Mouse (Mus musculus) myocyte (in vitro differentiated cells): ENCODE measurements around the gene Enpp7. TPM values are rescaled to one million over a fixed set of nuclear protein-coding genes. Genes with fewer than 3 reads are reported as not detected.
A peak's percentile ranks its signal among the peaks of the same experiment; 100 is the strongest.

Experiments used
- H3K27me3 ChIP-seq: one replicate; pipeline ENCODE4 v1.6.1; 2011; ENCODE audit not compliant: control insufficient read depth, insufficient read depth, insufficient read length
- H3K36me3 ChIP-seq: one replicate; pipeline ENCODE4 v1.6.1; 2011; ENCODE audit not compliant: control insufficient read depth, insufficient read depth
- H3K4me2 ChIP-seq: one replicate; pipeline ENCODE4 v1.6.1; 2011; ENCODE audit warnings: low read depth, control low read depth
- H3K4me3 ChIP-seq: one replicate; pipeline ENCODE4 v1.5.1; 2011; ENCODE audit warnings: mild to moderate bottlenecking, control low read depth, moderate library complexity
- H3K79me2 ChIP-seq: one replicate; pipeline ENCODE4 v1.6.1; 2011; ENCODE audit not compliant: control insufficient read depth, insufficient read depth
- H3ac ChIP-seq: one replicate; pipeline ENCODE4 v1.6.1; 2011; ENCODE audit not compliant: control insufficient read depth, insufficient read length
- CEBPB ChIP-seq: IDR thresholded peaks from 2 replicates; pipeline ENCODE4 v1.6.1; 2011; ENCODE audit warnings: mild to moderate bottlenecking, moderate library complexity; ENCODE audit not compliant: poor library complexity, insufficient read depth, severe bottlenecking
- E2F4 ChIP-seq: IDR thresholded peaks from one replicate; pipeline ENCODE4 v1.6.1; 2011; ENCODE audit warnings: mild to moderate bottlenecking, control low read depth, moderate library complexity; ENCODE audit not compliant: insufficient read depth
- MAX ChIP-seq: IDR thresholded peaks from one replicate; pipeline ENCODE4 v1.6.1; 2011; ENCODE audit warnings: low read depth, mild to moderate bottlenecking, control low read depth
- MYOD1 ChIP-seq, 3 experiments: IDR thresholded peaks; one replicate each; pipeline ENCODE4 v1.6.1; 2011; ENCODE audit warnings: control low read depth in 2 of 3, low read depth in 2 of 3, mild to moderate bottlenecking in 2 of 3, moderate library complexity in 1 of 3; ENCODE audit not compliant: insufficient read length in 2 of 3, control insufficient read depth in 1 of 3
- MYOG ChIP-seq, 3 experiments: IDR thresholded peaks; one replicate each; pipeline ENCODE4 v1.6.1; 2011; ENCODE audit warnings: control low read depth in 2 of 3, low read depth in 2 of 3, mild to moderate bottlenecking in 2 of 3; ENCODE audit not compliant: insufficient read length in 2 of 3, control insufficient read depth in 1 of 3, insufficient read depth in 1 of 3
- POLR2A ChIP-seq: IDR thresholded peaks from one replicate; pipeline ENCODE4 v1.6.1; 2011; ENCODE audit warnings: low read depth, mild to moderate bottlenecking, control low read depth, moderate library complexity; ENCODE audit not compliant: insufficient read length
- POLR2AphosphoS2 ChIP-seq: IDR thresholded peaks from one replicate; pipeline ENCODE4 v1.6.1; 2011; ENCODE audit warnings: low read depth, control low read depth; ENCODE audit not compliant: insufficient read length
- REST ChIP-seq: IDR thresholded peaks from one replicate; pipeline ENCODE4 v1.6.1; 2011; ENCODE audit warnings: mild to moderate bottlenecking, control low read depth, moderate library complexity; ENCODE audit not compliant: insufficient read depth, insufficient read length
- SRF ChIP-seq: IDR thresholded peaks from one replicate; pipeline ENCODE4 v1.6.1; 2011; ENCODE audit warnings: low read depth; ENCODE audit not compliant: control insufficient read depth, insufficient read length
- TCF12 ChIP-seq: IDR thresholded peaks from one replicate; pipeline ENCODE4 v1.6.1; 2011; ENCODE audit warnings: mild to moderate bottlenecking, control low read depth; ENCODE audit not compliant: poor library complexity, insufficient read depth, severe bottlenecking
- TCF3 ChIP-seq: IDR thresholded peaks from one replicate; pipeline ENCODE4 v1.6.1; 2011; ENCODE audit warnings: low read depth, control low read depth; ENCODE audit not compliant: insufficient read length
- USF1 ChIP-seq: IDR thresholded peaks from one replicate; pipeline ENCODE4 v1.6.1; 2011; ENCODE audit warnings: low read depth, mild to moderate bottlenecking, control low read depth, moderate library complexity
- polyA plus RNA-seq: library from polyadenylated mRNA; unstranded; fragments of >200 nt; fragmentation: generic; extraction: Trizol; gene quantifications from one replicate; pipeline ENCODE4 v1.2.1, GENCODE M21; 2012; ENCODE audit warnings: missing spikeins

The Enpp7 gene
- polyA plus RNA-seq, 1 experiment, result not detected

DNA sequence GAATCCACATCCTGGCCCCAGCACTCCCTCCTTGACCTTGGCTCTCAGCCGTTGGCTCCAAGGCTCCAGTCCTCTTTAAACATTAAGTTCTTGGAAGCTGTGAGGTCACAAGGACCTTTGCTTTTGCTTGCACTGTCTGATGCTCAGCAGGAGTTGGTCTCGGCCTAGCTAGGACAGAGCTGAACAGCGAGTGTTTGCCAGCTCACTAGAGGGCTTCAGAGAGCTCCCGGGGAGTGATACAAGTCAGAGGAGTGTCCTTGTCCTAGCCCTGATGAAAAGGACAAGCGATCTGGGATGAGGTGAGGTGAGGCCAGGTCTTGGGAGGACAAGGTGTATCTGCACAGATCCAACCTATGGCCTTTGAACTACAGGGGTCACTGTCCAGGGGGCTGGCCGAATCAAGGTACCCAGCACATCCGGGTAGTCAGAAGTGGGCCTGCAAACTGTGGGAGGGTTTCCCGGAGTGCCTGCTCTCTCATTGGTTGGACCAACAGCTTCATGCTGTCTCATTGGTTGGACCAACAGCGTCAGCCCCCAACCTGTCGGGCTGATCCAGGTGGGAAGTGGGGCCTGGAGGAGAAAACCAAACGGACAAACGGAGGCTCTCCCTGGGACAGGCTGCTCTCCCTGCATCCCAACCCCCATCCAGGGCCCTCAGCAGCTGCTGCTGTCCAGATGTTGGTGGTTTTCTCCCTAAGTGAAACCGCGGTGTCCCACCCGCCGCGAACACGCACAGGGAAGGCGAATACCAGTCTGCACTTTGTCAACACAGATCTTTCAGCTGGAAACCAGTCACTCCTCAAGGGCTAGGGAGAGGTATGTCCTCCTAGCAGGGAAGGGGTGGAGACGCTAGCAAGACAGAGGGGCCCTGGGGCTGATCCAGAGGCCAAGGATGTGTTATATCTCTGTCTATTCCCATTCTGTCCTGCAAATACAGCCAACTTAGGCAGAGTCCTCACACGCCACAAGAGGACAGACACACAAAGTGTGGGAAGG is 19.8 kb downstream of the Enpp7 start:
- H3K27me3 ChIP-seq, result no peaks in the 10 kb centered on the region
- no peak overlapping the region for H3K4me3 ChIP-seq
- no peaks in the 10 kb centered on the region for H3K79me2 ChIP-seq
- no peak overlapping the region for H3ac ChIP-seq
- no peaks in the 10 kb centered on the region for H3K36me3 ChIP-seq
- no peak overlapping the region for H3K4me2 ChIP-seq
- no peak for TF ChIP-seq MYOD1 (IDR thresholded peaks at IDR 0.05; ENCODE audit: control insufficient read depth in 1 of 3, insufficient read length in 2 of 3, low read depth in 2 of 3)
- TF ChIP-seq CEBPB, result no peak
- TF ChIP-seq SRF, result no peak
- TF ChIP-seq REST, result no peak
- TF ChIP-seq MYOG (IDR thresholded peaks at IDR 0.05; ENCODE audit: control insufficient read depth in 1 of 3, insufficient read depth in 1 of 3, insufficient read length in 2 of 3, low read depth in 2 of 3), result no peak
- no peak for TF ChIP-seq MAX
- no peak for TF ChIP-seq USF1
- TF ChIP-seq E2F4, result no peak
- no peak for TF ChIP-seq POLR2AphosphoS2
- no peak for TF ChIP-seq TCF12
- TF ChIP-seq POLR2A, result no peak
- TF ChIP-seq TCF3, result no peak

DNA sequence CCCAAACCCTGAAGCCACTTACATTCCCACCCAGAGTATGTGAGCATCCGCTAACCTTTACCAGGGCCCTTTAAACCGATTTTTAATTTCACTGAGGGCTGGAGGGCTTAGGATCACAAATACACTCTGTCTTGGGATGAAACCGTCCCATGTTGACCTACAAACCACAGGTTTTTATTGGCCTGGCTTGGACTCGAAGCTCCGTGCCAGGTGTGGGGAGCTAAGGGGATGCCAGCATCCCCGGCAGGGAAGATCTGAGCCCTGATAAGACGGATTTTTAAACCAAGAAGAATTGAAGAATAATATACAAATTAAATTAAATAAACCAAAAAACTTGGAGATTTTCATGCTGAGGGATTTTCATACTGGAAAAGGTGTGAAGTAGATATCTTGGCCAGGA is 26.5 kb downstream of the Enpp7 start:
- Histone ChIP-seq H3K79me2 (no peaks in the 10 kb centered on the region), H3ac (no peak overlapping the region), H3K4me3 (no peak overlapping the region), H3K4me2 (no peak overlapping the region), H3K27me3 (no peaks in the 10 kb centered on the region), H3K36me3 (no peaks in the 10 kb centered on the region)
- TF ChIP-seq MAX, result no peak
- TF ChIP-seq TCF12, result no peak
- no peak for TF ChIP-seq MYOD1 (IDR thresholded peaks at IDR 0.05; ENCODE audit: control insufficient read depth in 1 of 3, insufficient read length in 2 of 3, low read depth in 2 of 3)
- TF ChIP-seq E2F4, result no peak
- no peak for TF ChIP-seq USF1
- TF ChIP-seq POLR2A, result no peak
- TF ChIP-seq POLR2AphosphoS2, result no peak
- TF ChIP-seq MYOG (IDR thresholded peaks at IDR 0.05; ENCODE audit: control insufficient read depth in 1 of 3, insufficient read depth in 1 of 3, insufficient read length in 2 of 3, low read depth in 2 of 3), result no peak
- TF ChIP-seq TCF3, result no peak
- TF ChIP-seq SRF, result no peak
- TF ChIP-seq CEBPB, result no peak
- TF ChIP-seq REST, result no peak

DNA sequence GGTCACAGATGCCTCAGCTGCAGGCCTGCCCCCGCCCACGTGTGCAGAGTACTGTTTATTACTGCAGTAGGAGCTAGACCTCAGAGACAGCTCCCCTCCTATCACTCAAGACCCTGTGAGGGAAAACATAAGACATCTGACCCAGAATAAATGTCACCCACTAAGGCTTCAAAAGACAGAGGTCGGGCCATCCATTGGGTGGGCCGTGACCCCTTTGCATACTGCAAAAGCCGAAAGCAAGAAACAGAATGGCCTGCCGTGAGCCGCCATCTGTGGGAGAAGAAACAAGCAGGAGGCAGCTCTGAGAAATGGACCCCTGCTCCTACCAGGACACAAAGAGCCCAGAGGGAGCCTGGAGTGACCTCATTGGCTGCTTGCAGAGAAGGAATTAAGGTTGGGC is 29.5 kb downstream of the Enpp7 start:
- H3ac ChIP-seq, result no peak overlapping the region
- TF ChIP-seq POLR2A (no peak), REST (no peak), CEBPB (no peak), SRF (no peak)
- no peaks in the 10 kb centered on the region for H3K79me2 ChIP-seq
- no peaks in the 10 kb centered on the region for H3K36me3 ChIP-seq
- H3K27me3 ChIP-seq, result no peaks in the 10 kb centered on the region
- no peak overlapping the region for H3K4me2 ChIP-seq
- no peak overlapping the region for H3K4me3 ChIP-seq

DNA sequence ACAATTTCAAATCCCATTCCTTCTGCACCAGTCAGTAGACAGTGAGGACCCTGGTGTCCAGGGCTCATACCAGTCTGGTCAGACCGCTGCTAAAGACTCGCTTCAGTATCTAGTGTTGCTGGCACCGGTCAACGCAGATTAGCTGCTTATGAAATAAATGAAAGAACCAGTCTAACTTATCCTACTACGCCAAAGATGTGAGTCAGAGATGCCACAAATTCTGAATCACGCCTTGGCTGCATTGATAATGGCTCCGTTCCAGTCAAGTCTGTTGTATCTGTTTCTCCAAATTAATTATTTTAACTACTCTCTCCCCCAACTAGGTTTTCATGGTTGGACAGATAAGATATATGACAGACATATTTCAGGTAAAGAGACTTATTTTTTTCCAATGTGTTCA is 33.2 kb downstream of the Enpp7 start:
- Histone ChIP-seq H3K79me2 (peaks cover 20% of the 10 kb centered on the region), H3K36me3 (no peaks in the 10 kb centered on the region), H3ac (no peak overlapping the region), H3K4me3 (no peak overlapping the region), H3K4me2 (peak overlapping the region; percentile 87), H3K27me3 (no peaks in the 10 kb centered on the region)
- TF ChIP-seq MAX, result no peak
- TF ChIP-seq CEBPB, result 0 out of 2 replicates have a peak, but pooled peaks have one; percentile 19

DNA sequence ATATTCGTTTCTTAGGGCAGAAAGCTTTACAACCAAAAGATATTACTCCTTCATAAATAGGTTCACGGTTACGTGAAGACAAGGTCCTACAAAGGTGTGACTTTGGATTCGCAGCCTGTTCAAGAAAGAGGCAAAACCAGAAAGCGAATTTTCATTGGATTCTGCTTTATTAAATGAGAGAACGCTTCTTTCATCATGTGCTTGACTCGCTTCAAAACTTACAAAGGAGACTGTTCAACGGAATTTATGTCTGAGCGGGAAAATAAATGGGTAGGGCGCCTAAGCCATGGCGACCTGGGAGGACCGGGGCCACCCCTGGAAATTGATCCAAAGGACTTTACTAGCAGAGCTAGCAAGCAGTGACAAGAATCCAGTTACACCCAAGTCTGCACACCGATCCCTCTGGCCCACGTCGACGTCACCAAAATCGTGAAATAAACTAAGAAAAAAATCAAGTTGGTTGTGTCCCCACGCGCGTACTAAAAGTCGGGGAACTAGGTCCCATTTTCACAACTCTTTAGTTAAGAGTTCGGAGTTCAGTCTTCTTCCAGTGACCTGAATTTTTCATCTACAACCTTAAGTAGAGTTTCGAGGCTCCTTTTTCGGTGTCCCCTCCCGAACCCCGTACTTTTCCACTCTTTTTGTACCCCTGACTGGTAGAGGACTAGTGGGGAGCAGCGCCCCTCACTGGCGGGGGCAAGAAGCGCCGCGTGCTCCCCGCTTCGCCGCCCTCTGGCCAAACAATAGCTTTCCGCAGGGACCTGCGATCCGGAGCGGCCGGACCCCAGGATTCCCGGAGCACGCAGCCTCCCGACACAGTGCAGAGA is 34.3 kb downstream of the Enpp7 start:
- TF ChIP-seq POLR2AphosphoS2 (peak; percentile 77), SRF (no peak)
- Histone ChIP-seq H3K4me3 (peak overlapping the region; percentile 57), H3K79me2 (peaks cover 20% of the 10 kb centered on the region)

More for the DNA sequence above, 34.3 kb downstream of the Enpp7 start:
- Histone ChIP-seq H3K27me3 (no peaks in the 10 kb centered on the region), H3K4me2 (peak overlapping the region; percentile 87), H3ac (peak overlapping the region; percentile 54), H3K36me3 (peaks cover under 1% of the 10 kb centered on the region)
